Mouse (Mus musculus) heart, adult 2 months (tissue): ENCODE data around the gene Chuk.

Experiments
- CTCF ChIP-seq: fragments of 200-600 bp; IDR thresholded peaks from 2 replicates; pipeline ENCODE4 v1.8.1; 2022; ENCODE audit warnings: antibody characterized with exemption, mild to moderate bottlenecking, moderate library complexity
- EP300 ChIP-seq: fragments of 200-500 bp; IDR thresholded peaks from 2 replicates; pipeline ENCODE4 v1.6.1; 2011; ENCODE audit warnings: low read depth, low read length, control low read depth; ENCODE audit not compliant: insufficient read depth
- POLR2A ChIP-seq: fragments of 200-500 bp; IDR thresholded peaks from 2 replicates; pipeline ENCODE4 v1.6.1; 2011; ENCODE audit warnings: mild to moderate bottlenecking, low read depth, low read length, control low read depth; ENCODE audit not compliant: insufficient read depth

DNA sequence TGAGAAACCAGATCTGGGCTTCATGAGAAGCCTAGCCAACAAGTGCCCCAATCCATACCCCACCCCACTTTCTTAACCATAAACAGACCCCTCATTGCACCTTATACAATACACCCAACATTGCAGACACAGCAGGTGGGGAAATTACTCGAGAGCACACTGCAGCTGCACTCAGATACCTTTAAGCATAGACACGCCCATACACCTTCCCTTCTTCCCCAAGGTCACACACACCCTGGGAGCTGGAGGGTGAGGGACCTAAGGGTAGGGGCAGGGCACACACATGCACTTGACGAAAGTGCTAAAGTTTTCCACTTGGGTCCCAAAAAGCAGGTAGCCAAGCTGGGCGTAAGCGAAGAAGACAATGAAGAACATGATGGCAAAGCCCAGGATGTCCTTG is 46.5 kb upstream of the Chuk start:
- TF ChIP-seq EP300 (no peak), CTCF (no peak), POLR2A (no peak)
